Mouse (Mus musculus) B cell, adult 67 days (primary cell): ENCODE measurements around the gene Mag. TPM values are rescaled to one million over a fixed set of nuclear protein-coding genes. Genes with fewer than 3 reads are reported as not detected.

ENCODE experiments used
- total RNA-seq, 2 experiments: library from RNA; stranded (reverse); gene quantifications; 4 replicates each; pipeline ENCODE4 v1.2.4; 2023

Mag gene
- not detected for total RNA-seq

GRCm38 (mm10) chr7:30914732-30915131, at the start of gene Mag:
Mag (minus strand) TSS chr7:30914873.

GRCm38 (mm10) chr7:30956756-30957366, 42.2 kb upstream of the Mag start, which contains the start of gene Usf2:
Usf2 (minus strand) TSS chr7:30956803.

GRCm38 (mm10) chr7:30943909-30944635, 29.4 kb upstream of the Mag start, which contains the start of gene Hamp:
Hamp (minus strand) TSS chr7:30944032.

DNA sequence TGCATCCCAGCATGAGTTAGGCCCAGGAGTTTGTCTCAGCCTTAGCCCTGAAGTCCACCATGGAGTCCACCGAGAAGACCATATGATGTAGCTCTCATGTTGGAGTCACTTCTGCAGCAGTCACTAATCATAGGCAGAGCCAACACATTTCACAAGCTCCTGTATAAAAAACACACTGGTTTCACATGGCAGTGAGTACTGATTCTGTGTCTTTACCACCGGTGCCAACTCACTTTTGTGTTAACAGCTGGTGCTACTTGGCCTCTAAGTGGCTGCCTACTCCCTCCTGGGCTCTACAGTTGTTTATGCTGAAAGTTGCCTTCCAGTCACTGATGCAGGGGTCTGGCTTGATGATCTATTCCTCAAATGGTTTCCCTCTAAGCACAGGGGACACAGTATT, 9.9 kb upstream of the Mag start, which contains the start of gene Hamp2:
Hamp2 (minus strand) TSS at position 101 of the 400 bp plus-strand sequence.

GRCm38 (mm10) chr7:30880176-30880575, 34.5 kb downstream of the Mag start, which contains the start of gene Cd22:
Cd22 (minus strand) TSS chr7:30880342.

DNA sequence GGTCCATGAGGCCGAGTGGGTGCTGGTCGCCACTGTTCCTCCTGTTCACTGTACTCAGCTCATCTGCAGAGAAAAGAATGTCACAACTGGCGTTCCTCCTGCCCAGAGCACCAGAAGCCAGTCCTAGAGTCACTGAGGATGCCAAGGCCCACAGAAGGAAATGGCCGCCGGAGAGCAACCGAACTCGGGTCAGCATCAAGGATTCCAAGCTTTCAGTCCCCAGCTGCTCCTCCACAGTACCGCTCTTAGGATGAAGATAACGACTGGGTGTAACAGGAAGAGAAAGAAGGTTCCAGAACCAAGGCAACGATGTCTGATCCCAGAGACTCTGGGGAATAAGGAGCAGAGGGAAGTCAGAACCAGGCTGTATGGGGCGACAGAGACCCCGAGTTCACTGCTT, 53.2 kb downstream of the Mag start, which contains the start of gene Ffar1:
Ffar1 (minus strand) TSS at position 101 of the 400 bp plus-strand sequence.

GRCm38 (mm10) chr7:30856078-30856477, 58.6 kb downstream of the Mag start, which contains the start of gene Ffar3:
Ffar3 (minus strand) TSS chr7:30856178.

Other genes starting within 250 kb of the Mag start
- gene Haus5, start 249.9 kb downstream of the Mag start, total RNA-seq, result 10 to 100 TPM; 59.7 to 71.7 TPM
- not detected for gene Pmis2, start 243.3 kb downstream of the Mag start, total RNA-seq
- not detected for gene 2200002J24Rik, start 215.9 kb downstream of the Mag start, total RNA-seq
- under 1 TPM; 0.29 to 0.59 TPM for gene Atp4a, start 202.7 kb downstream of the Mag start, total RNA-seq
- 10 to 100 TPM; 46.8 to 50.0 TPM for gene Tmem147, start 185.3 kb downstream of the Mag start, total RNA-seq
- not detected for gene Gapdhs, start 171.2 kb downstream of the Mag start, total RNA-seq
- gene Sbsn, start 163.4 kb downstream of the Mag start, total RNA-seq, result 1 to 10 TPM; 3.8 to 5.0 TPM
- not detected for gene Dmkn, start 151.1 kb downstream of the Mag start, total RNA-seq
- gene Krtdap, start 127.0 kb downstream of the Mag start, total RNA-seq, result not detected
- gene Ffar2, start 91.1 kb downstream of the Mag start, total RNA-seq, result 10 to 100 TPM; 15.2 to 19.0 TPM
- 1 to 10 TPM; 2.2 to 3.7 TPM for gene Ffar3, start 58.7 kb downstream of the Mag start, total RNA-seq
- 10 to 100 TPM; 34.4 to 43.8 TPM for gene Ffar1, start 53.3 kb downstream of the Mag start, total RNA-seq
- gene Cd22, start 34.5 kb downstream of the Mag start, total RNA-seq, result 1,000 to 10,000 TPM; 1,236 to 1,328 TPM
- not detected for gene Hamp2, start 9.8 kb upstream of the Mag start, total RNA-seq
- gene Hamp, start 29.2 kb upstream of the Mag start, total RNA-seq, result not detected
- 100 to 1,000 TPM; 145 to 165 TPM for gene Usf2, start 41.9 kb upstream of the Mag start, total RNA-seq
- gene Lsr, start 58.6 kb upstream of the Mag start, total RNA-seq, result 1 to 10 TPM; 1.1 to 1.2 TPM
- gene Fam187b, start 58.9 kb upstream of the Mag start, total RNA-seq, result not detected
- 100 to 1,000 TPM; 134 to 151 TPM for gene Fxyd5, start 127.6 kb upstream of the Mag start, total RNA-seq
- gene Fxyd7, start 136.6 kb upstream of the Mag start, total RNA-seq, result not detected
- not detected for gene Fxyd1, start 142.3 kb upstream of the Mag start, total RNA-seq
- not detected for gene Lgi4, start 144.5 kb upstream of the Mag start, total RNA-seq
- not detected for gene Fxyd3, start 161.8 kb upstream of the Mag start, total RNA-seq
- not detected for gene Hpn, start 200.4 kb upstream of the Mag start, total RNA-seq
- gene Scn1b, start 212.1 kb upstream of the Mag start, total RNA-seq, result under 1 TPM; 0.35 to 0.92 TPM
- gene Gramd1a, start 241.0 kb upstream of the Mag start, total RNA-seq, result 100 to 1,000 TPM; 247 to 277 TPM